Mouse (Mus musculus): ENCODE measurements at regions not wholly inside any gene's neighbourhood (a gene's known extent, or its start where the extent isn't known, plus 50 kb on each side); places are given as distances from the start of the nearest gene placed in this dataset.
A peak's percentile ranks its signal among the peaks of the same experiment; 100 is the strongest.

- peak; percentile 57 for DNase-seq
Observed at GRCm38 (mm10) chr7:60733331-60733994, 593.4 kb upstream of the Snrpn start.

GRCm38 (mm10) chr7:60728108-60728721 lies 588.2 kb upstream of the Snrpn start:
- peak; percentile 51 for DNase-seq
